Mouse (Mus musculus) ES-E14 (cell line): ENCODE data around the gene Rasl12.

Experiments
- CHD2 ChIP-seq: IDR thresholded peaks from 2 replicates; pipeline ENCODE4 v1.6.1; 2014; ENCODE audit warnings: mild to moderate bottlenecking, low read depth, low read length, inconsistent platforms
- MAFK ChIP-seq: IDR thresholded peaks from 2 replicates; pipeline ENCODE4 v1.6.1; 2014; ENCODE audit warnings: mild to moderate bottlenecking, low read depth, low read length, inconsistent platforms; ENCODE audit not compliant: insufficient read depth
- ZC3H11A ChIP-seq: IDR thresholded peaks from 2 replicates; pipeline ENCODE4 v1.6.1; 2012; ENCODE audit warnings: low read depth, mild to moderate bottlenecking, inconsistent platforms, low read length, borderline replicate concordance
- ZNF384 ChIP-seq: IDR thresholded peaks from 2 replicates; pipeline ENCODE4 v1.6.1; 2012; ENCODE audit warnings: low read depth, low read length, inconsistent platforms

GRCm38 (mm10) chr9:65358956-65359480 lies 39.3 kb upstream of the Rasl12 start:
- TF ChIP-seq ZC3H11A: no peak
- no peak for TF ChIP-seq CHD2
- TF ChIP-seq ZNF384: no peak
- TF ChIP-seq MAFK: no peak
